Mouse (Mus musculus) forebrain, embryonic 16.5 days (tissue): Measurements from ENCODE around the gene Gins1. TPM values are rescaled to one million over a fixed set of nuclear protein-coding genes. Genes with fewer than 3 reads are reported as not detected.

Experiments
- ATAC-seq: fragments of 200-750 bp; cut with Nextera tagmentation; 2 replicates; pipeline ENCODE4 v1.8.0; 2017; ENCODE audit warnings: mild to moderate bottlenecking, moderate library complexity
- H3K27ac ChIP-seq: fragments of 300-500 bp; sonication (generic); 2 replicates; pipeline ENCODE4 v1.5.1; 2014; ENCODE audit warnings: low read length, control low read depth
- H3K27me3 ChIP-seq: fragments of 300-500 bp; sonication (generic); replicated peaks from 2 replicates; pipeline ENCODE4 v1.6.1; 2014; ENCODE audit warnings: low read length; ENCODE audit not compliant: control insufficient read depth, insufficient read depth
- H3K36me3 ChIP-seq: fragments of 300-500 bp; sonication (generic); 2 replicates; pipeline ENCODE4 v1.6.1; 2014; ENCODE audit not compliant: control insufficient read depth, insufficient read depth
- H3K4me1 ChIP-seq: fragments of 300-500 bp; sonication (generic); replicated peaks from 2 replicates; pipeline ENCODE4 v1.6.1; 2014; ENCODE audit warnings: low read length; ENCODE audit not compliant: control insufficient read depth, insufficient read depth
- H3K4me2 ChIP-seq: fragments of 300-500 bp; sonication (generic); 2 replicates; pipeline ENCODE4 v1.6.1; 2014; ENCODE audit warnings: mild to moderate bottlenecking, low read length, control low read depth
- H3K4me3 ChIP-seq: fragments of 300-500 bp; sonication (generic); replicated peaks from 2 replicates; pipeline ENCODE4 v1.5.1; 2014; ENCODE audit warnings: mild to moderate bottlenecking, low read length, control low read depth
- H3K9ac ChIP-seq: fragments of 300-500 bp; sonication (generic); replicated peaks from 2 replicates; pipeline ENCODE4 v1.6.1; 2014; ENCODE audit warnings: low read depth, low read length, control low read depth
- H3K9me3 ChIP-seq: fragments of 300-500 bp; sonication (generic); 2 replicates; pipeline ENCODE4 v1.6.1; 2016; ENCODE audit warnings: low read length; ENCODE audit not compliant: control insufficient read depth
- WGBS: fragments of 180-500 bp; shearing (Covaris S2); extraction: QIAGEN DNeasy Blood & Tissue Kit; methylation state at CpG from one replicate; pipeline ENCODE4 v1.1.7; 2014; 5-methylcytosine and 5-hydroxymethylcytosine counted together
- polyA plus RNA-seq: library from polyadenylated mRNA; unstranded; fragments of >200 nt; fragmentation: Nextera tagmentation; extraction: Ambion mirVana; gene quantifications from 2 replicates; pipeline ENCODE4 v1.2.1, GENCODE M21; 2015

Gins1 gene
- polyA plus RNA-seq, 1 experiment from 2014 or later, result 24.2 TPM

GRCm38 (mm10) chr2:150922165-150922564 is 17.0 kb downstream of the Gins1 start:
- Histone ChIP-seq H3K9me3 (no peaks in the 10 kb centered on the region), H3K4me1 (no peaks in the 10 kb centered on the region), H3K27me3 (no peaks in the 10 kb centered on the region), H3K27ac (no peak overlapping the region), H3K4me3 (no peak overlapping the region), H3K36me3 (peaks cover 7% of the 10 kb centered on the region; the same call in 1 of the 2 replicates), H3K9ac (no peak overlapping the region), H3K4me2 (no peak overlapping the region)
- no peak for ATAC-seq
- WGBS, result 89% methylated on average over 4 of the region's 4 CpGs

GRCm38 (mm10) chr2:150923026-150923425 is 17.8 kb downstream of the Gins1 start:
- no peaks in the 10 kb centered on the region for H3K4me1 ChIP-seq
- H3K9me3 ChIP-seq, result no peaks in the 10 kb centered on the region
- H3K4me2 ChIP-seq, result no peak overlapping the region
- WGBS, result 87% methylated on average over 3 of the region's 3 CpGs
- no peak overlapping the region for H3K4me3 ChIP-seq
- no peak for ATAC-seq
- no peak overlapping the region for H3K27ac ChIP-seq
- H3K27me3 ChIP-seq, result no peaks in the 10 kb centered on the region
- no peak overlapping the region for H3K9ac ChIP-seq
- peaks cover 7% of the 10 kb centered on the region; the same call in 1 of the 2 replicates for H3K36me3 ChIP-seq

GRCm38 (mm10) chr2:150923505-150923904 is 18.3 kb downstream of the Gins1 start:
- Histone ChIP-seq H3K36me3 (peaks cover 6% of the 10 kb centered on the region; the same call in 1 of the 2 replicates), H3K9ac (no peak overlapping the region), H3K27me3 (no peaks in the 10 kb centered on the region), H3K4me1 (no peaks in the 10 kb centered on the region), H3K9me3 (no peaks in the 10 kb centered on the region), H3K4me3 (no peak overlapping the region), H3K4me2 (no peak overlapping the region), H3K27ac (no peak overlapping the region)
- 53% methylated on average over 7 of the region's 7 CpGs for WGBS
- ATAC-seq, result no peak

GRCm38 (mm10) chr2:150927038-150927720 is 22.0 kb downstream of the Gins1 start:
- no peak for ATAC-seq

GRCm38 (mm10) chr2:150929156-150929555 is 24.0 kb downstream of the Gins1 start:
- Histone ChIP-seq H3K27me3 (no peaks in the 10 kb centered on the region), H3K4me2 (no peak overlapping the region), H3K4me3 (no peak overlapping the region), H3K9me3 (no peaks in the 10 kb centered on the region), H3K36me3 (peaks cover 5% of the 10 kb centered on the region; the same call in 1 of the 2 replicates), H3K4me1 (no peaks in the 10 kb centered on the region), H3K9ac (no peak overlapping the region), H3K27ac (no peak overlapping the region)
- no peak for ATAC-seq
- WGBS, result 89% methylated on average over 6 of the region's 6 CpGs

More at GRCm38 (mm10) chr2:150927038-150927720, 22.0 kb downstream of the Gins1 start:
- Histone ChIP-seq H3K27me3 (no peaks in the 10 kb centered on the region), H3K4me3 (no peak overlapping the region), H3K9me3 (no peaks in the 10 kb centered on the region), H3K36me3 (peaks cover 3% of the 10 kb centered on the region; the same call in 1 of the 2 replicates), H3K4me1 (no peaks in the 10 kb centered on the region), H3K9ac (no peak overlapping the region), H3K4me2 (no peak overlapping the region), H3K27ac (no peak overlapping the region)
- 96% methylated on average over 11 of the region's 11 CpGs for WGBS

GRCm38 (mm10) chr2:150930806-150931205 is 25.6 kb downstream of the Gins1 start:
- no peak overlapping the region for H3K4me3 ChIP-seq
- no peaks in the 10 kb centered on the region for H3K27me3 ChIP-seq
- H3K27ac ChIP-seq, result no peak overlapping the region
- H3K4me1 ChIP-seq, result no peaks in the 10 kb centered on the region
- no peak for ATAC-seq
- WGBS, result 42% methylated on average over 3 of the region's 3 CpGs
- no peak overlapping the region for H3K4me2 ChIP-seq
- H3K9ac ChIP-seq, result no peak overlapping the region
- no peaks in the 10 kb centered on the region for H3K9me3 ChIP-seq
- H3K36me3 ChIP-seq, result peaks cover 15% of the 10 kb centered on the region

GRCm38 (mm10) chr2:150933482-150933881 is 28.3 kb downstream of the Gins1 start:
- 90% methylated on average over 19 of the region's 19 CpGs for WGBS
- Histone ChIP-seq H3K4me2 (no peak overlapping the region), H3K36me3 (peaks cover 31% of the 10 kb centered on the region), H3K4me1 (no peaks in the 10 kb centered on the region), H3K9me3 (no peaks in the 10 kb centered on the region), H3K27me3 (no peaks in the 10 kb centered on the region), H3K27ac (no peak overlapping the region), H3K4me3 (no peak overlapping the region), H3K9ac (no peak overlapping the region)
- no peak for ATAC-seq

GRCm38 (mm10) chr2:150934659-150935058 is 29.5 kb downstream of the Gins1 start:
- Histone ChIP-seq H3K9me3 (no peaks in the 10 kb centered on the region), H3K4me2 (no peak overlapping the region), H3K4me3 (no peak overlapping the region), H3K27me3 (no peaks in the 10 kb centered on the region), H3K4me1 (no peaks in the 10 kb centered on the region), H3K27ac (no peak overlapping the region), H3K9ac (no peak overlapping the region), H3K36me3 (peaks cover 33% of the 10 kb centered on the region)
- 98% methylated on average over 4 of the region's 4 CpGs for WGBS
- no peak for ATAC-seq

GRCm38 (mm10) chr2:150944017-150944416 is 38.8 kb downstream of the Gins1 start:
- no peak overlapping the region for H3K9ac ChIP-seq
- peaks cover 6% of the 10 kb centered on the region for H3K36me3 ChIP-seq
- no peak for ATAC-seq
- no peak overlapping the region for H3K27ac ChIP-seq
- H3K27me3 ChIP-seq, result no peaks in the 10 kb centered on the region
- H3K4me2 ChIP-seq, result no peak overlapping the region
- 96% methylated on average over 5 of the region's 5 CpGs for WGBS
- H3K9me3 ChIP-seq, result no peaks in the 10 kb centered on the region
- H3K4me3 ChIP-seq, result no peak overlapping the region
- H3K4me1 ChIP-seq, result no peaks in the 10 kb centered on the region
